Mouse (Mus musculus): ENCODE measurements around the gene Klrc1. TPM values are rescaled to one million over a fixed set of nuclear protein-coding genes. Genes with fewer than 3 reads are reported as not detected.
"Not testable (repeated sequence)": the region's sequence is repeated elsewhere in the genome, so short reads cannot be mapped to it uniquely, and the experiment has no call there.

Gene Klrc1
- under 1 TPM in 1 of 4 experiments, not detected in 3; 0.22 TPM for total RNA-seq (2022)

DNA sequence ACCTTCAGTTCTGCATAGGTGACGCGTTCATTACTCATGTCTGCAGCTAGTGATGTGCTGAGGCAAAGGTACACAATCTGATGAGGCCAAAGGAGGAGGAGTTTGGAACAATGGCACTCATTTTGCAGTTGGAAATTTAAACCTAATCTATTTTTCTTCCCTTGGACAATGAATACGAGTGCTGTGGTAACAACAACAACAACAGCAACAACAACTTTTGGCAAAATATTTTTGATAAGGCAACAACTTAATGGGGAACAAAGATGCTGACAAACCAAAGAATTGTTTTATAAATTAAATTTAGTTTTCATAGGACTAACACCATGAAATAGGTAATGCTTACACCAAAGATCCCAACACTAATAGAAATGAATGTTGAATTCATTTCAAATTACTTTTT lies at the start of gene Klrc1:
Gene Klrc1, minus strand, starts transcription at position 101 of the 400 bp plus-strand sequence.
- no peak for DNase-seq (ENCODE audit: low spot score)

DNA sequence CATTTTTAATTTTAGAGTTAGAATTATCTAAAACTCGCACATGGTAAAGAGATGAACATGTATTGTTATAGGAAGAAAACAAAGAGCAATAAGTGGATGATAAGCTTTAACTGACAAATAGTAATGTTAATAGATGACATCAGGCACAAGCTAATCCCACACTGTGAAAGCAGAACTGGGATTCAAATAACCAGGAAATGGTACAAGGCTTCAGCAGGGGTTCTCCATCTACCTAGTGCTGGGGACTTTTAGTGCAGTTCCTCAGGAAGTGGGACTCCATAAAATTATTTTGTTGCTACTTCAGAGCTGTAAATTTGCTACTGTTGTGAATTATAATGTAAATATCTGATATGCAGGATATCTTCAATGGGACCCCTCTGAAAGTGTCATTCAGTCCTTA lies 48.5 kb upstream of the Klrc1 start:
- no peak for DNase-seq (ENCODE audit: low spot score)

DNA sequence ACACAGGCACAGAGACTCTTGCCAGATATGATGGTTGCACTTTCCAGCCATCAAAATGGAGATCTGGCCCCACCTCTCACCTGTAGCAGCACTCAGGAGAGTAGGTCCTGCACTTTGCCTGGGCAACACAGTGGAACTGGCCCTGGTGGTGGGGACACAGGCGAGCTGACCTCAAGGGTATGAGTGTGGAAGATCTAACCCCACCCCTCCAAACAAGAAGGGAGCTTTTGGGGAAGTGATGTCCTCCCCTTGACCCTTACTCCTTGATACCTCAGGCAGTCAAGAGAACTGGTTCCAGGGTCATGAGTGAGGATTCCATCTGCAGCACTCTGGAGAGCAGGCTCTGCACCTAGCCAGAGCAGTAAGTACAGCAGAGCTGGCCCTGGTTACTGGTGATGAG lies 42.6 kb upstream of the Klrc1 start:
- no peak for DNase-seq (ENCODE audit: low spot score)

DNA sequence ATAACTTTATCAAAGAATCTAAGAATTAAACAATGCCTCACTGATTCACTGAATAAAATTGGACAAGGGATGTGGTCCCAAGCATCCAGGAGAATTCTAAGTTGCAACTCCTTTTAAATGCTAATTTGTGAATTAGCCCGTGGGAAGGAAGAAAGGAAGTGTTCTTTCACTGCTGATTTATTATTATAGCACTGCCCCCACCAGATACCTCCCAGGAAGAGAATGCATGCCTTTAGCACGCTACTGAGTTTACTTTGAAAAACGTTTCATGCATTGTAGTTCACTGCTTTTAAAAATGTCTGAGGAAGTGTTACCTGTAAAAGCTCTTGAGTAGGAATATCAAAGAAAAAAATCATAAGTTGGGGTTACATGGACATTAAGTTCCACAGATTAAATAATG lies 41.7 kb upstream of the Klrc1 start:
- no peak for DNase-seq (ENCODE audit: low spot score)

DNA sequence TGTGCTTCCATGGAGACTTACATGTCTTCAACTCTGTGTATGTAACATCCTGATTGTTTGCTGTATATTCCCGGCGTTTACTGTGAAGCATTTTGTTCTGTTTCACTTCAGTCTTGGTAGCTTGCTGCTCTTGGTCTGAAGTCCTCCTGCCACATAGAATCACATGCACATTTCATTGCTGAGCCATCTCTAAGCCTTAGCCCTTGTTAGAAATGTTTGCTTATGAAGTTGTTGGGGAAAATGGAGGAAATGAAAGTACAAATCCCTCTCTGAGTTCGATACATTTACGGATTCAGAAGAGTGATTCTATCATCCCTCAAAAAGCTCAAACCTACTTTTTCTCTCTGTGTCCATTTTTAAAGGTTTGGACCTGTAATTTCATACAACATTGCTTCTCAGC lies 38.3 kb upstream of the Klrc1 start, which contains the start of gene Klri1:
Gene Klri1, minus strand, starts transcription at position 101 of the 400 bp plus-strand sequence.
- no peak for DNase-seq (ENCODE audit: low spot score)

DNA sequence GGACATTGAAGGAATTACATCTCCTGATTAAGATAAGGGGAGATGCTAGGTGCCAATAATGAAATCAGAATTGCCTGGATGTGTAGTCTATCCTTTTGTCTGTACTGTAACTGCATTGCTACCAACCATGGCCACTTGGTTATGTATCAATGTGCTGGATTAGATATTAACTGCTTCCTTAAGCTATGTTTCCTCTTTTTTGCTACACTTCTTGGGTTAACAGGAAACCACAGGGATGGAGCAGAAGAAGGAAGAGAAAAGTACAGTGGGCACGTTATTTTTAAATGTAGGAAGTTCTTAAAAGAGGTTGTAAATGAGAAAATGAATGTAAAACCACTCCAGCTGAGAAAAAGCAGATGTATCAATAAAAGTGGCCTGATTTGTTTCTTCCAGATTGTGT lies 34.8 kb upstream of the Klrc1 start:
- peak; percentile 12 for DNase-seq (ENCODE audit: low spot score)

DNA sequence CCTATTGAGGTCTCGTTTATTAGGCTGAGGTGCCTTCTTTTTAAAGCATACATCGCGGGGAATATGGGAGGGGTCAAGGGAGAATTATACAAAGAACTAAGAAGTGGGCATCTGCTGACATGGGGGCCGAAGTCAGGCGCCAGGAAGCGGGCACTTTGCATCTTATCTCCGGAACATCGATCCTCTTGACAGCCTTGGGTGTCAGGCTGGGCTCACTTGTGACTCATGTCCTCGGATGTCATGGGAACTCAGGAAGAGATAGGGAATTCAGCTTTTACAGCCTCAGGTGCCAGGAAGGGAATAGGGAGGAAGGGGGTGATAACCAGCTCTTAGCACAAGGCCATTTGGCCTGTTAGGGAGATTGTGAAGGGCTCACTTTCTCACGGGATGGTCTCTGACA lies 12.7 kb upstream of the Klrc1 start:
- not testable (repeated sequence) for DNase-seq (ENCODE audit: low spot score)

DNA sequence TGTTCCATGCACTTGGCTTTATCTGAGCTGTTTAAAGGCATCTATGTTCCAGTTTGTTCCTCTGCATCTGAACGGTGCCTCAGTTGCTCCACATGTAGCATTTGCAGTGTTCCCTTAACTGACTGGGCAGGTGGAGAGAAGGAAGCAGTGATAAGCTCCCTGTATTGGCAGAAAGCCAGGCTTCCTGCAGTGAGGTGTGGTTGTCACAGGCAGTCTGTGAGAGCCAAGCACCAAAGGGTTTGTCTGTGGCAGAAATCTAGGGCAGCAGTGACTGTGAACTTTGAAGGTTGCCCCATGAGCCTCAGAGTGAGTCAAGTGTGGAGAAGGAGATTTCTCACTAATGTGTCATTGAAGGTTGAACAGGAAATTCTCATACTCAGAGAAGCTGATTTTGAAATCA lies 1.6 kb upstream of the Klrc1 start:
- no peak for DNase-seq (ENCODE audit: low spot score)

DNA sequence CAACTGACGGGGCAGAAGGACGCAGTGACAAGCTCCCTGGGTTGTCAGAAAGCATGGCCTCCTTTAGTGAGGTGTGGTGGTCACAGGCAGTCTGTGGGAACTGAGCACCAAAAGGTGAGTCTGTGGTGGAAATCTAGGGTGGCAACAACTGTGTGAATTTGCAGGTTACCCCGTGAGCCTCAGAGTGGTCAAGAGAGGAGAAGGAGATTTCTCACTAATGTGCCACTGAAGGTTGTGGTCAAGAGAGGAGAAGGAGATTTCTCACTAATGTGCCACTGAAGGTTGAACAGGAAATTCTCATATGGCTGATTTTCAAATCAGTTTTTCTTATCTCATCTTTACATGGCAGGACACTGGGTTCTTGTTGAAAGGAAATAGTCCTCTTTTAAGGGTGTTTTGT lies 17.5 kb downstream of the Klrc1 start:
- not testable (repeated sequence) for DNase-seq (ENCODE audit: low spot score)

DNA sequence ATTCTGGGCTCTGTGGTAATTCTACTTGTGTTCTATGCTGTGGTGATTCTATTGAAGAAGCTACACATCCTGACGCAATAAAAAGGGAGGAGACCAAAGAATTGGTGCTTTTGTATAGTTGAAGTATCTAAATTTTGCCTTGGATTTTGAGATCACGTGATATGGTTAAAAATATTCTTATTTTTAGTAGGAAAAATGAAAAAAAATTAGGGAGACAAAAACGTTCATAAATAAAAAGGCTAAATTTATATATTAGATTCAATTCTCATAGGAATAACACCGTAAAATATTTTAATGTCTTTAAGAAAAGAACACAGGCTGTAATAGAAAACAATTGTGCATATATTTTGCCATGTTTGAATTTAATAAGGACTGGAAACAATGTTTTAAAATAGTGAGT lies 18.2 kb downstream of the Klrc1 start, which contains the start of gene Klrc2:
Gene Klrc2, minus strand, starts transcription at position 101 of the 400 bp plus-strand sequence.
- not testable (repeated sequence) for DNase-seq (ENCODE audit: low spot score)

DNA sequence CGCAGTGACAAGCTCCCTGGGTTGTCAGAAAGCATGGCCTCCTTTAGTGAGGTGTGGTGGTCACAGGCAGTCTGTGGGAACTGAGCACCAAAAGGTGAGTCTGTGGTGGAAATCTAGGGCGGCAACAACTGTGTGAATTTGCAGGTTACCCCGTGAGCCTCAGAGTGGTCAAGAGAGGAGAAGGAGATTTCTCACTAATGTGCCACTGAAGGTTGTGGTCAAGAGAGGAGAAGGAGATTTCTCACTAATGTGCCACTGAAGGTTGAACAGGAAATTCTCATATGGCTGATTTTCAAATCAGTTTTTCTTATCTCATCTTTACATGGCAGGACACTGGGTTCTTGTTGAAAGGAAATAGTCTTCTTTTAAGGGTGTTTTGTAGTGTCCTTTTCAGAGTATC lies 34.7 kb downstream of the Klrc1 start:
- not testable (repeated sequence) for DNase-seq (ENCODE audit: low spot score)

DNA sequence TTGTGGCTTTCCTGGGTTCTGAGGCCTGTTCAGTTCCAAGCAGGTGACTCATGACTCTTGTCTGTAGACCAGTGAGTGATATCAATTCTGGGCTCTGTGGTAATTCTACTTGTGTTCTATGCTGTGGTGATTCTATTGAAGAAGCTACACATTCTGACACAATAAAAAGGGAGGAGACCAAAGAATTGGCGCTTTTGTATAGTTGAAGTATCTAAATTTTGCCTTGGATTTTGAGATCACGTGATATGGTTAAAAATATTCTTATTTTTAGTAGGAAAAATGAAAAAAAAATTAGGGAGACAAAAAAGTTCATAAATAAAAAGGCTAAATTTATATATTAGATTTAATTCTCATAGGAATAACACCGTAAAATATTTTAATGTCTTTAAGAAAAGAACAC lies 35.5 kb downstream of the Klrc1 start, which contains the start of gene Klrc3:
Gene Klrc3, minus strand, starts transcription at position 101 of the 400 bp plus-strand sequence.
- DNase-seq (ENCODE audit: low spot score), result not testable (repeated sequence)

DNA sequence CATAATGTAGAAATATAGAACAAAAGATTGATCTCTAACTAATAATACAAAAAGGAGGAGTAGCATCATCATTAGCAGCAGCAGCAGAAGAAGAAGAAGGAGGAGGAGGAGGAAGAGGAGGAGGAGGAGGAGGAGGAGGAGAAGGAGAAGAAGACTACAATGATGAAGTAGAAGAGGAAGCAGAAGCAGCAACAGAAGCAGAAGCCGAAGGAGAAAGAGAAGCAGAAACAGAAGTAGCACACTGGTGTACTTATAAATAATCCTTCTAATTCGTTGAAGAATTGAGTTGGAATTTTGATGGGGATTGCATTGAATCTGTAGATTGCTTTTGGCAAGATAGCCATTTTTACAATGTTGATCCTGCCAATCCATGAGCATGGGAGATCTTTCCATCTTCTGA lies 47.7 kb downstream of the Klrc1 start:
- not testable (repeated sequence) for DNase-seq (ENCODE audit: low spot score)

DNA sequence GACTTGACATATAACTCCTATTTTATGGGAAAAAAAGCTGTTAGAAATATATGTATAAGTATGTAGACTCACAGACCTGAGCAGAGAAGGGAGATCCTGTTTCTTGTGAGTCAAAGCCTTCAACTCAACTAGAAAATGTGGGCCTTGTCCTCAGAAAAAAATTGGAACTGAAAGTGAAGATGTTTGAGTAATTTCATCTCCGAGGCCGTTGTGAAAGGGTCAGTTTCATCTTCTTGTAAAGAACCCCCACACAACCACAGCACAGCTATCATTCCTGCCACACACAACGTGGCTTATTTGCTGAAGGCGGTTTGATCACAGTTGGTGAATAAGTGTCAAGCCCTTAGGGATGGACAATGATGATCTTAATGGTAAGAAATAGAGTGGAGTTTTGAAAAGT lies 55.0 kb downstream of the Klrc1 start, which contains the start of gene Klrk1:
Gene Klrk1, minus strand, starts transcription at position 130 of the 400 bp plus-strand sequence.
- DNase-seq (ENCODE audit: low spot score), result no peak

Small RNA genes within 50 kb of the gene (microRNA-seq; reads per million reads assigned to microRNA genes)
- not detected for gene Mir680-1

Other genes with a start within 250 kb of the Klrc1 start
- 10 to 100 TPM in 3 of 4 experiments, 1 to 10 TPM in 1; 7.7 to 13.1 (median 11.7) TPM for gene Clec1a, start 227.0 kb downstream of the Klrc1 start, total RNA-seq (2022)
- under 1 TPM in 2 of 4 experiments, not detected in 2; 0.20 to 0.31 TPM for gene Olr1, start 171.8 kb downstream of the Klrc1 start, total RNA-seq (2022)
- not detected for gene Tmem52b, start 166.4 kb downstream of the Klrc1 start, total RNA-seq (2022)
- gene Gabarapl1, start 145.8 kb downstream of the Klrc1 start, total RNA-seq (2022), result 100 to 1,000 TPM; 118 to 204 (median 178) TPM
- not detected for gene Klre1, start 101.1 kb downstream of the Klrc1 start, total RNA-seq (2022)
- gene Klrd1, start 87.2 kb downstream of the Klrc1 start, total RNA-seq (2022), result under 1 TPM in 1 of 4 experiments, not detected in 3; 0.35 TPM
- gene Klrk1, start 55.1 kb downstream of the Klrc1 start, total RNA-seq (2022), result under 1 TPM in 2 of 4 experiments, not detected in 2; 0.27 to 0.34 TPM
- gene Klrc3, start 35.6 kb downstream of the Klrc1 start, total RNA-seq (2022), result not detected
- gene Klrc2, start 18.3 kb downstream of the Klrc1 start, total RNA-seq (2022), result not detected
- not detected for gene Klri1, start 38.2 kb upstream of the Klrc1 start, total RNA-seq (2022)
- gene Klri2, start 61.5 kb upstream of the Klrc1 start, total RNA-seq (2022), result not detected
- gene Gm156, start 105.3 kb upstream of the Klrc1 start, total RNA-seq (2022), result not detected
- not detected for gene Gm17631, start 183.7 kb upstream of the Klrc1 start, total RNA-seq (2022)
- gene Klra17, start 197.7 kb upstream of the Klrc1 start, total RNA-seq (2022), result not detected
- gene Klra5, start 238.7 kb upstream of the Klrc1 start, total RNA-seq (2022), result not detected

All from heart, adult 8-10 months (tissue).